Mouse (Mus musculus): ENCODE data around the gene Mtap.

Mtap gene

DNA sequence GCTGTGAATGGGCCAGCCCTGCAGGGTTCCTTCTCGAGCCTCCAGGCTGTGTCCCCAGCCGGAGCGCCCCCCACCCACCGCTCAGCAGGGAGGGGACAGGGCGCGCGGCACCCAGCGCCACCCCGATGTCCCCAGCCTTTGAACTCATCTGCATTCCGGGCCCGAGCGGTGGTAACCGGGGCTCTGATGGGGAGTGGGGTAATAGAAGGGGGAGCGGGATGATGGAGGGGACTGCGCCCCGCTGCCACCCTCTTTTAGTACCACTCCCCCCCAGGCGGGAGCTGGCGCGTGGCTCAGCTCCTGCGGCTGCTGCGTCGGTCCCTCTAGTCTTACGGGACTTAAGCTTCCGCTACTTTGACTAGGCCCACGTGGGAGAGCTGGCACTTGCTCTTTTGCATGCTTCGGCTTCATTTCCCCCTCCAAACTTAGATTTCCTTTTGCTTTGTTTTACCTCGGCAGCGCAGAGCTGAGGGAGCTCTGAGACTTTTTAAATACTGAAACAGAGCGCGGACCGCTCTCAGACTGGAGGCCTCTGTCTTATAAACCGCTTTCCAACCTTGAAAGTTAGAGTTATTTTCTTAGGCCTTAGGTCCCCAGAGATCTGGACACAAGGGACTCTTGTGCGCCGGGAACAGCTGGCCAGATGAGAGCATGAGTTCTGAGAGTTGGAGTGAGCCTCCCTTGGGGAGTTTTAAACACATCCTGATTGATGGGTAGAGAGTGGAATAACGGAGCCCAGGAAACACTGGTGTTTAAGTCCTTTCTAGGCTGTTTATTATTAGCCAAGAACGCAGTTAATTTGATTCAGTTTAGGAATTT, 829 bp downstream of the Mtap start:
- in situ Hi-C loops (cut with MboI), result loop anchor here (25.0 kb wide), 2 partner anchors 275 to 375 kb away; partner anchors contain the start of gene Ifna1

DNA sequence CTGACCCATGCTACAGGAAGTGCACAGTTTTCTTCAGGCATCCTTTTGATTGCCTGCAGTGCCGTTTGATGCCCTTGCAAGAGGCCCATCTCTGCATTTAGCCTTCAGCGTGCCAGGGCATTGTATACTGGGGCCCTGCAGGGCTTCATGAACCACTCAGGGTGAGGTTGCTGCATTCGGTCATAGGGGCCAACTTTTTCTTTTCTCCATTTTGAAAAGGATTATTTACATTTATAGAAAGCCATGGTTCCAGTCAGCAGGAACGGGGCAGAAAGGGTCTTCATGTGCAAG, 1.4 kb downstream of the Mtap start:
- in situ Hi-C loops (cut with MboI), result loop anchor here (25.0 kb wide), 2 partner anchors 276 to 374 kb away; partner anchors contain the start of gene Ifna1

DNA sequence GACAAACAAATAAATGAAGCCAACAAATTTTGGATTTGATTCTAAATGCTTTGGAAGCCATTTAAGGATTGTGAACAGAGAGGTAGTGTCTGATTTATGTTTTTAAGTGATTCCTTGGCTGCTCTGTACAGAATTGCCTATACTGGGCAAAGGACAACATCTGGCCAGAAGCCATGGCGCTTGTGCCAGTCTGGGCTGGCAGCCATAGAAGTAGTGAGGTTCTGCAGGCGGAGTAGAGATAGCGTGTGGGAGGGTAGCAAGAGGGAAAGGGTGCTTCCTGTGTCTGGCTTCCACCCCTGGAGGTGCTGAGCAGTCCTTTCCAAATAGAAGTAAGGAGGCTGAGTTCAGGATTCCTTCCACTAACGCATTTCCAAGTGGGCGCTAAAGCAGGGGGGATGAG, 3.9 kb downstream of the Mtap start:
- in situ Hi-C loops (cut with MboI), result loop anchor here (25.0 kb wide), 2 partner anchors 279 to 371 kb away; partner anchors contain the start of gene Ifna1

DNA sequence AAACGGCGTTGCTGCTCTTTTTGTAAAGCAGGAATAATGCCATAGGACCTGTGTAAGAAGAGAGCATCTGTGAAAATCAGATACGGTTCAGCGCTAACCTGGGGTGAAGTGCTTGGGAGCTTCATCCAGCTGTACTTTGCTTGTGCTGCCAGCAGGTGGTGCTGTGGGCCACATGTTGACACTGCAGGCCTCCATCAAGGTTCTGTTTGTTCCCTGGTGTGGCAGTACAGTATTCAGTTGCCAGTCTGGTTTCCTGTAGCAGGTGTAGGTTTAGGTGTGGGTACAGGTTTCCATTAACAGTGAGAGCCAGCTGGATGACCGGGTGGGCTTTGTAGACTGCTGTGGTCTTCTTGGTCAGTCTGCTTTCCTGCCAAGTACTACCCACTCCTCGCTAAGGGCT, 8.5 kb downstream of the Mtap start:
- in situ Hi-C loops (cut with MboI), result loop anchor here (25.0 kb wide), 2 partner anchors 283 to 367 kb away; partner anchors contain the start of gene Ifna1

DNA sequence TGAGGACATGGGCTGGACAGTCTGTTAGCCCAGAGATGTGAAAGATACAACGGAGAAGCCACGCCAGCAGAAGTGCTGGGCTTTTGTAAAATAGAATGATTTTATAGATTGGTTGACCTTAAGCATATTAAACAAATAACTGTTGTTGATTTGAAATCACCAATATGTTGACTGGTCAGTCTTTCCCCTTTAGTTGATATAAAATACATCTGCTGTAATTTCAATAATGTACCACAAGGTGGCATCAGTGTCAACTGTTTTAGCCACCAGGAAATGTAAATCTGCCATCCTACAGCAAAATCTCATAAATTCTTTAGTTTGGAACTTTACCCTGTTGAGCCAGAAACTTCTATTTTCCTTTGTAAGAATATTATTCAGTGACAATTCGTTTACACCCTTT, 9.4 kb downstream of the Mtap start:
- in situ Hi-C loops (cut with MboI), result loop anchor here (25.0 kb wide), 2 partner anchors 284 to 366 kb away; partner anchors contain the start of gene Ifna1

DNA sequence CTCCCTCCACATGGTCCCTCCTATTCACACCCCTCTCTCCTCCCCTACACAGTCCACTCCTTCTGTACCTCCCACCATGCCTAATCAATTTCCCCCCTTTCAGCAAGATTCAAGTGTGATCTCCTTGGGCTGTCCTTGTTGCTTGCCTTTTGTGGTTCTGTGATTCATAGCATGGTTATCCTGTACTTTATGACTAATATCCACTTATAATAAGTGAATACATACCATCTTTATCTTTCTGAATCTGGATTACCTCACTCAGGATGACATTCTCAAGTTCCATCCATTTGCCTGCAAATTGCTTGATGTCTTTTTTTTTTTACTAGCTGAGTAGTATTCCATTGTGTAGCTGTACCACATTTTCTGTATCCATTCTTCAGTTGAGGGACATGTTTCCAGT, 12.3 kb downstream of the Mtap start:
- in situ Hi-C loops (cut with MboI), result loop anchor here (25.0 kb wide), 2 partner anchors 287 to 363 kb away; partner anchors contain the start of gene Ifna1

DNA sequence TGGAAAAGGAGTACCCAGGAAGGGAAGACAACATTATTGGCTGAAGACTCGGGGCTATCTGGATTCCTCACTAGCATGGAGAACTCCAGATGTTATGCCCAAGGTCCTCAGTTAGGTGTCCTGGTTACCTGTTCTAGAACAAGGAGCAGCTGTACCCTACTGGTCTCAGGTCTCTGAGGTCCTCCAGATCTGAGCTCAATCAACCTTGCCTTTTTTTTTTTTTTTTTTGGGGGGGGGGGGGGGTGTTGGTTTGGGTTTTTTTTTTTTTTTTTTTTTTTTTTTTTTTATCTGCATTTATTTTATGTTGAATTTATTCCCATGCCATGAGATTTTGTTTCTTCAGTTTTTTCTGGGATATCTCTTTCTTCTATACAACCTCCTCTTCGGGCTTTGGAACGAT, 24.5 kb downstream of the Mtap start:
- in situ Hi-C loops (cut with MboI), result loop anchor here (25.0 kb wide), 1 partner anchor 126 kb away; the partner anchor contains the start of gene Cdkn2a

DNA sequence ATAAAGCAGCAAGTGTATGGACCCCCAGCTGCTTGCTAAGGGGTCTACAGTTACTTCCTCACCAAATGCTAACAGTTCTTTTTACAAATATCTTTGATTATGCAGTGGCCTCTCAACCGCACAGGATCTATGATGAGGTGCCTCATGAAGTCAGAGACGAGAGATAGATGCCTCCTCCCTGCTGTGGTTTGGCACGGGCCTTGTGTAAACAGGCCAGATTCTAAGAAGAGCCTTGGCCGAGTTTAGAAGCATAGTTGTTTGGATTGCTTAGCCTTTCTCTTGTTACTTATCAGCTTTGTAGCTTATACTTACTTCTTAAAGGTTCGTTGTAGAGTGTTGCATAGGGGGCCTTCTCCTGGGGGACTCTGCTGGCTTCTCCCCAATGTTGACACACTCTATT, 25.6 kb downstream of the Mtap start:
- in situ Hi-C loops (cut with MboI), result loop anchor here (25.0 kb wide), 1 partner anchor 125 kb away; the partner anchor contains the start of gene Cdkn2a

DNA sequence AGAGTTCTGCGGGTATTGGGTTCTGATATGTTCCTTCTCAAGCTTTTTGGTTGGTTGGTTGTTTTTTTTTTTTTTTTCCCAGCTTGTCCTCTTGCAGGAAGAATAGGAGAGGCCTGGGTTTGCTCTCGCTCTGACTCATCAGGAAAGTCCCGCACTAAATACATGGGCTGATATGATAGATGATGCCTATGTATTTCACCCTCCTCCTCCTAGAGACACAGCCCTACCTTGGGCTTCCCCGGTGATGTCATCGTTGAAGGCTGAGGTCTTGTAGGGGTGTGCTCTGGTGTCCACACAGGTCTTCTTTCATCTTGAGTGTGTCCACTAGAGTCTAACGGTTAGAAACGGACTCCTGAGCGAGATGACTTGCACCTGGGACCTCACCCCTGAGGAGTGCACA, 26.7 kb downstream of the Mtap start:
- in situ Hi-C loops (cut with MboI), result loop anchor here (25.0 kb wide), 1 partner anchor 124 kb away; the partner anchor contains the start of gene Cdkn2a

DNA sequence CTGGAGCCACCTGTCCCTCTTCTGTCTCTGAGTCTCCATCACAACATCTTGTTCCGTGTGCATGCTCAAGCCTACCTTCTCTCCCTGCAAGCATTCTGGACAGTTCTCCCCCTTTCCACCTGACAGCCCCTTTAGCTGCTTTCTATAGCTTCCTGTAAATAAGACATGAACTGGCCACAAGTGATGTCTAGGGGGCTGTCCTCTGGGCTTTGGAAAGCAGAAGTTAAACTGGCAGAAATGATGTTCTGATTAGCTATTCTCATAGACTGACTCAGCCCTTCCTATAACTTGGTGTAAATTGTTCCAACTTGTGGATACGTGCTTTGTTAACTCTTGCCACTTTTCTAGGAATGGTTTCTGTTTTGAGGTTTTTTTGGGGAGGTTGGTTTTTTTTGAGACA, 27.8 kb downstream of the Mtap start:
- in situ Hi-C loops (cut with MboI), result loop anchor here (25.0 kb wide), 1 partner anchor 123 kb away; the partner anchor contains the start of gene Cdkn2a

DNA sequence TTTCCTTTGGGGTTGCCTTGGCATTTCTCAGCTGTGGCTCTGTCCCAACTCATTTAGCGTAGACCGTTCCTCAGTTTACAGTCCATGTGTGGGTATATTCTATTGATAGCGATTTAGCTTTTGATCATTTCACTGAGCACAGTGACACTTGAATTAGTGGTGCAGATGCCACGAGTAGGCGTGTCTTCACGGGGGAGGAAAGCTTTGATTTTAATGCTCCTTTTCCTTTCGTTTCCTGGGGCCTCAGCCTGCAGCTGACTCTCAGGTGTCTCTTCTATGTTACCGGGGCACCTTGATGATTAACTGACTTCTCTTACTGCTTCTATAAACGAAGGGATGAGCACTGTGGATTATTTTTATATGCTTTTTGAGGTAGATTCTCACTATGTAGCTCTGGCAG, 32.0 kb downstream of the Mtap start:
- in situ Hi-C loops (cut with MboI), result loop anchor here (25.0 kb wide), 1 partner anchor 118 kb away; the partner anchor contains the start of gene Cdkn2a

DNA sequence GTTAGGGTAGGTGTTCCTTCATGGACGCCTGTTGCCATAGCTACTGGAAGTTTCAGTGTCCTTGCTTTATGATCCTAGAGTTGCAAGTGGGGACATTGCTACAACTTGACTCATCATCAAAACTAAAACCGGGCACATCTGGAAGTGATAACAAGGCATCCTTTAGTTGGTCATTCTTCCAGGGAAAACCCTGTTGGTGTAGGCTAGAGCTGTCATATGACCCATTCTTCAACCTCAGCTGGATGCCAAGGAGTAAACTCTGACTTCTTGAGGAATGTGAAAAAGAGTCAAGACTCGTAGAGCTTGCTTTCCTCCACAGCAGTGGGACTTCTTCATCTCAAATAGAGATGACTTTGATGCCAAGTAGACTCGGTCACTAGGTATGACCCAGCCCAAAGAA, 32.8 kb downstream of the Mtap start:
- in situ Hi-C loops (cut with MboI), result loop anchor here (25.0 kb wide), 1 partner anchor 118 kb away; the partner anchor contains the start of gene Cdkn2a

DNA sequence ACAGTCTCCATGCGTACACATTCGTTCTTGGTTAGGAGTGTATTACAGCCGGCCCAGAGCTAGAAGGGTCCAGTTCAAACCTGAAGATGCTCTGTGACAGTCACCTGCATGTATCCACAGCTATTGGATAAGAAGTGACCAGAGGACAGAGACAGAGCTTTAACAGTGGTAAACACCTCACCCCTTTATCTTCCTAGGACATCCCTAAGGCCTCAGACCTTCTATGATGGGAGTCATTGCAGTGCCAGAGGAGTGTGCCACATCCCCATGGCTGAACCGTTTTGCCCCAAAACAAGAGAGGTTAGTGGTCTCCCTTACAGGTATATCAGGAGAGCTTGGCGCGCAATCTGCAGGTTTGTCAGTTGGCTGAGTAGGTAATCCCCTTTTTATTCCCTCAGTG, 34.0 kb downstream of the Mtap start:
- in situ Hi-C loops (cut with MboI), result loop anchor here (25.0 kb wide), 1 partner anchor 116 kb away; the partner anchor contains the start of gene Cdkn2a

DNA sequence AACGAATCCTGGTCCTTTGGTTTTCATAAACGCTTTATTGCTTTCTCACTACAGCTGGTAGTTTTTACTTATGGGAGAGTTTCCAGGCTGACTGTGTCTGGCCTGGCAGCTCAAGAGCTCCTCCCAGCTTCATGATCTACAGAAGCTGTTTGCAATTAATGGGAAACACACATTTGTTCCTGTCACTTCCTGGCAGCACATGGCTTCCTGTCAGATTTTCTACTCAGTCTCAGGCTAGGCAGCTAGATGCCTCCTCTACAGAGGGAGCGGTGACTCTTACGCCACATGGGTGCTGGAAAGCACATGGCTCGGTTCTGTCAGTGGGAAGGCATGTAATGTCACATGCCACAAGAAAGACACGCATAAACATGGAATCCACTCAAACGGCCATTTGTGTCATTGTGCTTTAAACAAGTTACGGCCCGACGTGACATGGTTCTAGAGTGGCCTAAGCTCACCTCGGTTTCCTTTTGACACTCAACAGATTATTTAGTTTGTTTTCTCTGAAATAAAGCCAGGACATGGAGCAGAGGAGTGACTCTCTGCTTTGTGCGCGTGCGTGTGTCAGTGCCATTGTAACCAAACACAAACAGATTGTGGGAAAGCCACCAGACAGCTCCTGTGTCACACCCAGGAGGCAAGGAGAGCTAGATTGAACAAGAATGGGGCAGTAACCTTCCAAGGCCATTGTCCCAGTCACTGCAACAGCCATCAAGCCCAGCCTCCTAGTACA, 36.1 kb downstream of the Mtap start:
- in situ Hi-C loops (cut with MboI), result loop anchor here (25.0 kb wide), 1 partner anchor 114 kb away; the partner anchor contains the start of gene Cdkn2a

DNA sequence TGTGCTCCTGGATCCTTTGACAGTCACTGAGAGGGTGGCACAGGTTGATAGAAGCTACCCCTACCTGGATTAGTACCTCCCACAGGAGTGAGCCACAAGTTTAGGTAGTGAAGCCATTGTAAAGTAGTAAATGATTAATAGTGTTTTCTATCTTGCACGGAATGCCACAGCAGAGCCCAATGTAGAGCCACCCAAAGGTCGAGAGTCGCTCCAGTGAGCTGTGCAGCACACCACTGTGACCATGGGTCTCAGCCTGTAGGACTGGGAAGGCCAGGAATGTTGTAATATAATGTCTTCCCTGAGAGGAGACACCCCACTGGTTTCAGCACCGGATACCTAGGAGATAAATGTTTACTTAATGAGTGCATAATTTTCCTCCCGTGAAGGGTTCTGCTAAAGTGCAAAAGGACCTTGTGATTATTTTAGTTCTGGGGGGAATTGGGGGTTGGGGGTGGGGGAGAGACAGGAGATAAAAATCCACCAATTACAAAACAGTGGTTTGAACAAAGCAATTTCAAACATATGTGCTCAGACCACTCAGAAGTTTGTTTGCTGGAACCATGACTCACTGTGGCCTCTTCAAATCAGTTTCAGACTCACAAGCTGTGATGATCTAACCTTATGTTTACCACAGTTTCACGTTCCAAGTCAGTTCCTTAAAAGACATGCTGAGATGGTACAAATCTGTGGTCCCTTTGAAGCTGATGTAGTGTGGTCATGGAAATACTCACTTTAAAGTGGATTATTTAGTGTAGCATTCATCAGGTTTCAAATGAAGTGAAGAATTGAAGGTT, 40.8 kb downstream of the Mtap start:
- in situ Hi-C loops (cut with MboI), result no loop called here

DNA sequence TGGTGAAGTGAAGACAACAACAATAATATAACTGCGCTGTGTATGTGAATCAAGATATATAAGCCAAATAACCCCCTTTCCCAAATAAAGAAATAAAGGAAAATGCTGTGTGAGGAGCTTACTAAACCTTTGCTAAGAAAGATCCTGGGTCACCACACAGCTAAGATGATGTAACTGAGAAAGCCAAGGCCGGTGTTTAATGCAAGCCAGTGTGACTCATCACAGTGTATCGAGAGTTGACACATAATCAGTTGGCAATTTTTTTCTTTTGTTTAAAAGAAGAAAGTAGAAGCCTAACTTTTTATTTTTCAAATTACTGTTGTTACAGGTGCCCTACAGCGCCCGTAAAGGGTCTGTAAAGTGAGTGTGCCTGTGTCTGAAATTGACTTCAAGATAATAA, 43.2 kb downstream of the Mtap start:
- in situ Hi-C loops (cut with MboI), result no loop called here

DNA sequence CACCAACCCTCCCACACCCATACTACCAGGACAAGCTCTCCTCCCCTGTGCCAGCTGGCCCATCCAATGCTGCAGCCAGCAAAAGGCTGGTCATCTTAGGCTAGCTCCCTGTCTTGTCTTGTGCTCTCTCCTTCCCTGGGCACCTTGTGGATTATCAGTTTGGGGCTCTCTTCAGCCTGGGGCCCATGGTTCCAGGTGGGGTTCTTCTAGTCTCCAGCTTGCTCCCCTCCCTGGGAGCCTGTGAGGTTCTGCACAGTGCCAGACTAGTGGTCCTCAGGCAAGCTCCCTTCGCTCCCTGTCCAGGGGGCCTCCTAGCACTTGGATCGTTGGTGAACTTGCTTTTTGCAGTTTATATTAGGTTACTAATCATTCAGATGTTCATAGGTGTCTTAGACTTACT, 44.7 kb downstream of the Mtap start:
- in situ Hi-C loops (cut with MboI), result no loop called here

DNA sequence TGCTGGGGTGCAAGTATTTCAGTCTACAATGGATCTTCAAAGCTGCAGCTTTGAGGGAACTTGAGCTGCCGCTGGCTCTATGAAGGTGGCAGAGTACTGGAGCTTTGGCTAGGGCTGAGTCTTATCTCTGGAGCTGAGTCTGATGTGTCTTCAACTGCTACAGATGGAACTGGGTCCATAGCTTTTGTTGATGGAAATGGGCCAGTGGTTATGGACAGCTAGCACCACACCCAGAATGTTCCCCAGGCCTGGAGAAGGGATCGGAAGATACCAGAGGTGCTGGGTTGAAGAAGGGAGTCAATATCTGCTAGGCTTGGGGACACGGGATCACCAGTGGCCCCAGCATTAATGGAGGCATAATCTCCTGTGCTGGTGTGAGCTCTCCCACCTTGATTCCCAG, 45.6 kb downstream of the Mtap start:
- in situ Hi-C loops (cut with MboI), result no loop called here

DNA sequence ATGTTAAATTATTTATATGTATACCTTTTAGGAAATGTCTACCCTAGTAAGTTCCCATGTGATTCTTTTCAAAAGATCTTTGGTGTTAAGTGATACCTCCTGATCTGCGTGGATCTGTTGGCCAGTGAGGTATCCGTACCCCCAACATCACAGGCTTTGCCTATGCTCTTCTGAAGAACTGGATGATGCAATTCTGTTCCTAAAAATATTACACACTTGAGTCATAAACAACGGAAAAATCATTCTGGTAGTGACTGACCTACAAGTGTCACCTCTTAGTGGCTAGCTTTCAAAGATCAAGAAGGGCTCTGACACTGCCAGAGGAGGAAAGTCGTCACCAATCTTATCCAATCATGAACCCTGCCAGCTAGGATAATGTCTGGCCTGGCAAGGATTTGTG, 58.6 kb downstream of the Mtap start:
- in situ Hi-C loops (cut with MboI), result no loop called here

DNA sequence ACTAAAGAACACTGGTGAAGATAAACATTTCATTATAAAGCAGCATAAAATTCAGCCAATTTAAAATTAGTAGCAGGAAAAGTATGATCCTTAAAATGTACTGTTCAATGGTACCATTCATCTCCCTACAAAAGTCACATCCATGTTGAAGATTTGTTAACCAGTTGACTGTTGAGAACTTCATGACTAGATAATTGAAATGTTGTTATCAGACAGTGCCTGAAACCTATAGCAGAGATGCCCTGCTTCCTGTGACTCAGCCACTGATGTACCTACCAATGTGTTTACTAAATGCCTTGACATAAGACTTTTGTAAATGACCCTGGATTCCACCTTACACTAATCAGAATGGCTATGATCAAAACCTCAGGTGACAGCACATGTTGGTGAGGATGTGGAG, 60.2 kb downstream of the Mtap start:
- in situ Hi-C loops (cut with MboI), result no loop called here

DNA sequence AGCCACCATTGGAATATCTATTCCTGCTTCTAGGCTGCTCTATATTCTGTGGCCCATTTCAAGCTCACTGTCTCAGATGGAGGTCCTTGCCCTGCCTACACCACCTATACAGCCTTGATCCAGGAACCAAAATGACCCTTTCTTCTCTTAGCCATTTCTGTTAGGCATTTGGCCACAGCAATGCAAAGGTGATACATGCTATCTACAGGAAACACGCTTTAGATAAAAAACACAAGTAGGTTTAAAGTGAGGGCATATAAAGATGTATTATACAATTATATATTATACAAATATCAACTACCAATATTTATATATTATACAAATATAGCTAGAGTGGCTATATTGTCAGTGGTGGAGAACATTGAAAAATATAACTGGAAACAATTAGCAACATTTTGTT, 63.9 kb downstream of the Mtap start:
- in situ Hi-C loops (cut with MboI), result no loop called here

DNA sequence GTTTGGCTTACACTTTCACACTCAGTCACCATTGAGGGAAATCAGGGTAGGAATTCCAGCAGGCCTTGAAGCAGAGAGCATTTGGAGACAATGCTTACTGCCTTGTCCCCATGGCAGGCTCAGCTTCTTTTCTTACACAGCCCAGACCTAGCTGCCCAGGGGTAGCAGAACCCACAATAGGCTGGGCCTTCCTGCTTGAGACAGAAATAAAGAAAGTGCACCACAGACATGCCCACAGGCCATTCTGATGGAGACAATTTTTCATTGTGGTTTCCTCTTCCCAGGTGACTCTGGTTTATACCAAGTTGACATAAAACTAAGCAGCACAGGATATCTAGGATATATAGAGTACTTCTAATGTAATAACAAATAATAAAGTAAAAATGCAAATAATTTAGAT, 72.4 kb downstream of the Mtap start:
- in situ Hi-C loops (cut with MboI), result no loop called here

All from mature B cell (primary cell).